18 mouse cellular contexts compared by ENCODE assay signal in the genomic region with DNA sequence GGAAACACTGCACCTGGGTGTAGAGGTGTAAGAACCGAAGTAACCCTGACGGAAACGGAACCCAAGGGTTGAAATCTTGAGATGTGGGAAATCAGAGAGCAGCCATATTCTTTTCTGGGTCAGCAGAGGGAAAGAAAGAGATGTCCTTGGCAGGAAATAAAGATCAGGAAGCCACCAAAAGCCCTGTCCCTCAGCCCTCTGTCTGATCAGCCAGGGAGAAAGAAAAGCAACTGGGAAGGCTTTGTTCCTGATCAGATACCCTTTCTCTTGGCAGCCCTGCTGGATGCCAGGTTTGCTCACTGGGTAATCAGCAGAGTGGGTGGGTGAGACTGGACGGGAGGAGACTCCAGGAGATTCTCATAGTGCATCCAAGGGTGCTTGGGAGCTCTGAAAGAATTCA. TPM values are rescaled to one million over a fixed set of nuclear protein-coding genes. Genes with fewer than 3 reads are reported as not detected.
A peak's percentile ranks its signal among the peaks of the same experiment; 100 is the strongest.
DNase-seq lines count a peak whose midpoint lies in the region; ATAC-seq and TF ChIP-seq lines count a peak whose summit lies in the region.
"Had no signal": no experiment of that assay in that cellular context is flagged by ENCODE, and none has a peak within 500 bp of the region (broad histone marks: within the 10 kb centered on the region; RNA-seq: fewer than 3 reads in every experiment).

No protein-coding gene starts in this region.

- no peak for TF ChIP-seq EP300 in lung, postnatal 0 days (IDR thresholded peaks at IDR 0.05)

- no peak for ATAC-seq in hindbrain, postnatal 0 days
- no peak for ATAC-seq in hindbrain, embryonic 11.5 days (ENCODE audit: low FRiP score)
- ATAC-seq in lung, postnatal 0 days: no peak
- ATAC-seq in intestine, embryonic 15.5 days: no peak
- no peak for ATAC-seq in stomach, embryonic 15.5 days (ENCODE audit: insufficient read depth, low FRiP score, low read depth)
- ATAC-seq: inflammation-experienced regulatory T-cells, adult 6 months; liver, postnatal 0 days; midbrain, embryonic 13.5 days; Patski had no signal

- H3K36me3 ChIP-seq in hindbrain, postnatal 0 days (ENCODE audit: insufficient read depth, low read length): no peaks in the 10 kb centered on the region
- H3K36me3 ChIP-seq in hindbrain, embryonic 11.5 days (ENCODE audit: control insufficient read depth, insufficient read depth, low read length): no peaks in the 10 kb centered on the region
- H3K36me3 ChIP-seq in lung, postnatal 0 days (ENCODE audit: insufficient read depth, low read length): no peaks in the 10 kb centered on the region
- H3K36me3 ChIP-seq in intestine, embryonic 15.5 days: no peaks in the 10 kb centered on the region
- H3K36me3 ChIP-seq in stomach, embryonic 15.5 days: no peaks in the 10 kb centered on the region
- H3K36me3 ChIP-seq: heart, embryonic 13.5 days; midbrain, embryonic 13.5 days; neural tube, embryonic 12.5 days had no signal

- 0 out of 2 replicates have a peak, but pooled peaks cover 4% of the 10 kb centered on the region for H3K4me1 ChIP-seq in hindbrain, postnatal 0 days (ENCODE audit: insufficient read depth, low read length)
- no peaks in the 10 kb centered on the region for H3K4me1 ChIP-seq in hindbrain, embryonic 11.5 days (replicated peaks; ENCODE audit: control insufficient read depth, insufficient read depth, low read length)
- H3K4me1 ChIP-seq in lung, postnatal 0 days (ENCODE audit: insufficient read depth, low read depth, low read length): peaks cover 17% of the 10 kb centered on the region; the same call in 1 of the 2 replicates
- H3K4me1 ChIP-seq in intestine, embryonic 15.5 days (replicated peaks): peaks cover 18% of the 10 kb centered on the region; the same call in 1 of the 2 replicates
- peaks cover 20% of the 10 kb centered on the region for H3K4me1 ChIP-seq in stomach, embryonic 15.5 days

- H3K9ac ChIP-seq in hindbrain, postnatal 0 days (replicated peaks; ENCODE audit: low read length): no peak overlapping the region
- no peak overlapping the region for H3K9ac ChIP-seq in hindbrain, embryonic 11.5 days (ENCODE audit: low read depth, low read length)
- no peak overlapping the region for H3K9ac ChIP-seq in lung, postnatal 0 days (replicated peaks; ENCODE audit: low read depth)
- no peak overlapping the region for H3K9ac ChIP-seq in intestine, embryonic 15.5 days
- no peak overlapping the region for H3K9ac ChIP-seq in stomach, embryonic 15.5 days
- H3K9ac ChIP-seq: heart, embryonic 13.5 days; liver, postnatal 0 days; midbrain, embryonic 13.5 days; neural tube, embryonic 12.5 days had no signal

- H3K4me2 ChIP-seq in hindbrain, postnatal 0 days (ENCODE audit: low read depth, low read length): no peak overlapping the region
- H3K4me2 ChIP-seq in hindbrain, embryonic 11.5 days (replicated peaks; ENCODE audit: low read depth, low read length): no peak overlapping the region
- H3K4me2 ChIP-seq in lung, postnatal 0 days (replicated peaks; ENCODE audit: low read depth, low read length): no peak overlapping the region
- H3K4me2 ChIP-seq in intestine, embryonic 15.5 days (replicated peaks): no peak overlapping the region
- H3K4me2 ChIP-seq in stomach, embryonic 15.5 days: no peak overlapping the region
- H3K4me2 ChIP-seq: heart, embryonic 13.5 days; midbrain, embryonic 13.5 days; neural tube, embryonic 12.5 days had no signal

- H3K4me3 ChIP-seq in hindbrain, postnatal 0 days (ENCODE audit: low read length): no peak overlapping the region
- no peak overlapping the region for H3K4me3 ChIP-seq in hindbrain, embryonic 11.5 days (ENCODE audit: low read depth, low read length)
- H3K4me3 ChIP-seq in lung, postnatal 0 days (ENCODE audit: low read depth, low read length): no peak overlapping the region
- no peak overlapping the region for H3K4me3 ChIP-seq in intestine, embryonic 15.5 days (replicated peaks)
- no peak overlapping the region for H3K4me3 ChIP-seq in stomach, embryonic 15.5 days (replicated peaks)
- H3K4me3 ChIP-seq: heart, embryonic 13.5 days; midbrain, embryonic 13.5 days; neural tube, embryonic 12.5 days had no signal

- no peaks in the 10 kb centered on the region for H3K9me3 ChIP-seq in hindbrain, postnatal 0 days (ENCODE audit: low read length)
- no peaks in the 10 kb centered on the region for H3K9me3 ChIP-seq in hindbrain, embryonic 11.5 days (ENCODE audit: control insufficient read depth, low read length)
- no peaks in the 10 kb centered on the region for H3K9me3 ChIP-seq in lung, postnatal 0 days (ENCODE audit: low read length)
- no peaks in the 10 kb centered on the region for H3K9me3 ChIP-seq in intestine, embryonic 15.5 days
- H3K9me3 ChIP-seq in stomach, embryonic 15.5 days: no peaks in the 10 kb centered on the region
- H3K9me3 ChIP-seq: heart, embryonic 13.5 days; midbrain, embryonic 13.5 days; neural tube, embryonic 12.5 days had no signal

- 52% methylated on average over 4 of the region's 4 CpGs for WGBS in hindbrain, postnatal 0 days
- 69% methylated on average over 4 of the region's 4 CpGs for WGBS in hindbrain, embryonic 11.5 days
- 67% methylated on average over 4 of the region's 4 CpGs for WGBS in lung, postnatal 0 days
- WGBS in intestine, embryonic 15.5 days: 73% methylated on average over 4 of the region's 4 CpGs
- 67% methylated on average over 4 of the region's 4 CpGs for WGBS in stomach, embryonic 15.5 days

- 0 out of 2 replicates have a peak overlapping the region, but pooled peaks have one; percentile 21 for H3K27ac ChIP-seq in hindbrain, postnatal 0 days
- H3K27ac ChIP-seq in hindbrain, embryonic 11.5 days (ENCODE audit: low read depth, low read length): no peak overlapping the region
- peak overlapping the region; percentile 76 for H3K27ac ChIP-seq in lung, postnatal 0 days (ENCODE audit: low read length)
- H3K27ac ChIP-seq in intestine, embryonic 15.5 days: peak overlapping the region; percentile 67
- H3K27ac ChIP-seq in stomach, embryonic 15.5 days: peak overlapping the region; percentile 60
- H3K27ac ChIP-seq: midbrain, embryonic 13.5 days; neural tube, embryonic 12.5 days had no signal

- no peak for TF ChIP-seq CTCF in hindbrain, postnatal 0 days (IDR thresholded peaks at IDR 0.05; ENCODE audit: low read depth)
- no peak for TF ChIP-seq CTCF in lung, postnatal 0 days (IDR thresholded peaks at IDR 0.05)

- no peaks in the 10 kb centered on the region for H3K27me3 ChIP-seq in hindbrain, postnatal 0 days (ENCODE audit: insufficient read depth, low read length)
- H3K27me3 ChIP-seq in hindbrain, embryonic 11.5 days (ENCODE audit: control insufficient read depth, insufficient read depth, low read length): no peaks in the 10 kb centered on the region
- no peaks in the 10 kb centered on the region for H3K27me3 ChIP-seq in lung, postnatal 0 days (replicated peaks; ENCODE audit: insufficient read depth, low read length)
- H3K27me3 ChIP-seq in intestine, embryonic 15.5 days (replicated peaks): no peaks in the 10 kb centered on the region
- H3K27me3 ChIP-seq in stomach, embryonic 15.5 days (replicated peaks): no peaks in the 10 kb centered on the region
- H3K27me3 ChIP-seq: heart, embryonic 13.5 days; neural tube, embryonic 12.5 days; Patski had no signal

- no peak for DNase-seq in hindbrain, postnatal 0 days (ENCODE audit: low spot score)
- DNase-seq in hindbrain, embryonic 11.5 days (ENCODE audit: low spot score): no peak
- peak; percentile 24 for DNase-seq in lung, postnatal 0 days (ENCODE audit: low spot score)
- DNase-seq in lung, adult 18-20 months: no peak
- no peak for DNase-seq in spleen, adult 12 weeks (ENCODE audit: low spot score)
- DNase-seq: liver, postnatal 0 days; right cerebral cortex, adult 18-20 months had no signal

RNA-seq across cellular contexts. Expression of a gene that starts 27.1 kb away (rescaled TPM):
- total RNA-seq in hindbrain, postnatal 0 days (2014; rRNA removed): not detected in 2 replicates
- polyA plus RNA-seq in hindbrain, postnatal 0 days (2015; fragmentation: Nextera tagmentation; extraction: Ambion mirVana): 0.15 and 0.19 TPM in 2 replicates
- 0.11 and 0.13 TPM in 2 replicates for polyA plus RNA-seq in hindbrain, embryonic 11.5 days (2014; fragmentation: Nextera tagmentation; extraction: Ambion mirVana)
- polyA plus RNA-seq in lung, postnatal 0 days (2015; fragmentation: Nextera tagmentation; extraction: Ambion mirVana): 0.18 TPM in 2 replicates
- polyA plus RNA-seq in intestine, embryonic 15.5 days (2015; fragmentation: Nextera tagmentation; extraction: Ambion mirVana): 0.09 and 0.35 TPM in 2 replicates
- polyA plus RNA-seq in stomach, embryonic 15.5 days (2015; fragmentation: Nextera tagmentation; extraction: Ambion mirVana): 0.09 and 0.19 TPM in 2 replicates
- total RNA-seq: adrenal gland, postnatal 36 days; gastrocnemius, adult 18-20 months; left cerebral cortex, adult 8-10 months had no signal
- polyA plus RNA-seq: cortical plate, adult 2 months; heart, embryonic 13.5 days; inflammation-experienced regulatory T-cells, adult 6 months; liver, postnatal 0 days; midbrain, embryonic 13.5 days; neural tube, embryonic 12.5 days had no signal
